Comparison of ENCODE assay signal across 7 mouse cellular contexts in genomic region chr7:16930850-16931249, GRCm38 (mm10). TPM values are rescaled to one million over a fixed set of nuclear protein-coding genes. Genes with fewer than 3 reads are reported as not detected.
DNase-seq lines count a peak whose midpoint lies in the region; ATAC-seq and TF ChIP-seq lines count a peak whose summit lies in the region.

No protein-coding gene starts in this region.

- no peaks in the 10 kb centered on the region for H3K36me3 ChIP-seq in thymus, adult 2 months (ENCODE audit: control insufficient read depth, insufficient read depth, low read length)
- H3K36me3 ChIP-seq in intestine, embryonic 15.5 days, result no peaks in the 10 kb centered on the region
- no peaks in the 10 kb centered on the region for H3K36me3 ChIP-seq in lung, embryonic 14.5 days (ENCODE audit: insufficient read depth)

- H3K27me3 ChIP-seq in thymus, adult 2 months (ENCODE audit: control insufficient read depth, insufficient read depth, low read length), result no peaks in the 10 kb centered on the region
- no peaks in the 10 kb centered on the region for H3K27me3 ChIP-seq in intestine, embryonic 15.5 days (replicated peaks)
- no peaks in the 10 kb centered on the region for H3K27me3 ChIP-seq in lung, embryonic 14.5 days (ENCODE audit: insufficient read depth, low read length)

- no peak overlapping the region for H3K4me2 ChIP-seq in intestine, embryonic 15.5 days (replicated peaks)
- no peak overlapping the region for H3K4me2 ChIP-seq in lung, embryonic 14.5 days

- ATAC-seq in erythroblast, adult 5-6 weeks (replicated peaks; ENCODE audit: low FRiP score, poor library complexity, severe bottlenecking), result peak; percentile 89
- peak; percentile 15; the same call in 1 of the 2 replicates for ATAC-seq in intestine, embryonic 15.5 days
- no peak for ATAC-seq in lung, embryonic 14.5 days (ENCODE audit: insufficient read depth)

- no peak overlapping the region for H3K4me3 ChIP-seq in thymus, adult 2 months (ENCODE audit: control insufficient read depth, insufficient read depth, low read length)
- no peak overlapping the region for H3K4me3 ChIP-seq in intestine, embryonic 15.5 days (replicated peaks)
- H3K4me3 ChIP-seq in lung, embryonic 14.5 days (ENCODE audit: low read depth, low read length), result no peak overlapping the region

- 8% methylated on average over 1 of the region's 1 CpGs for WGBS in thymus, adult 2 months
- 15% methylated on average over 1 of the region's 1 CpGs for WGBS in intestine, embryonic 15.5 days
- 2% methylated on average over 1 of the region's 1 CpGs for WGBS in lung, embryonic 14.5 days

- no peak for TF ChIP-seq CTCF in thymus, adult 2 months (IDR thresholded peaks at IDR 0.05; ENCODE audit: borderline replicate concordance, control insufficient read depth, extremely low read depth, insufficient read depth, low read length, poor library complexity)
- peak; percentile 78 for TF ChIP-seq CTCF in lung, embryonic 14.5 days (IDR thresholded peaks at IDR 0.05; ENCODE audit: low read depth)

- no peaks in the 10 kb centered on the region for H3K9me3 ChIP-seq in intestine, embryonic 15.5 days
- no peaks in the 10 kb centered on the region for H3K9me3 ChIP-seq in lung, embryonic 14.5 days (ENCODE audit: low read depth, low read length)

- no peak overlapping the region for H3K9ac ChIP-seq in intestine, embryonic 15.5 days
- H3K9ac ChIP-seq in lung, embryonic 14.5 days, result no peak overlapping the region

- H3K4me1 ChIP-seq in thymus, adult 2 months (replicated peaks; ENCODE audit: control insufficient read depth, insufficient read depth, low read length), result no peaks in the 10 kb centered on the region
- no peaks in the 10 kb centered on the region for H3K4me1 ChIP-seq in intestine, embryonic 15.5 days (replicated peaks)
- peaks cover 6% of the 10 kb centered on the region for H3K4me1 ChIP-seq in lung, embryonic 14.5 days (ENCODE audit: insufficient read depth)

- TF ChIP-seq POLR2A in thymus, adult 2 months (IDR thresholded peaks at IDR 0.05; ENCODE audit: control insufficient read depth, extremely low read depth, insufficient read depth, low read length, poor library complexity), result no peak

- DNase-seq in thymus, adult 2 months, result peak; percentile 70
- DNase-seq in thymus, adult 18-20 months, result no peak
- DNase-seq in adrenal gland, postnatal 36 days, result peak; percentile 66 to 71
- peak; percentile 88 for DNase-seq in lung, embryonic 14.5 days
- DNase-seq in right cerebral cortex, postnatal 14 days, result peak; percentile 73

- H3K27ac ChIP-seq in thymus, adult 2 months (ENCODE audit: control insufficient read depth, insufficient read depth, low read length), result no peak overlapping the region
- no peak overlapping the region for H3K27ac ChIP-seq in intestine, embryonic 15.5 days
- H3K27ac ChIP-seq in lung, embryonic 14.5 days (ENCODE audit: low read depth), result no peak overlapping the region

RNA-seq across cellular contexts. Expression of gene Calm3, which starts 6.9 kb away (rescaled TPM):
- polyA plus RNA-seq in thymus, adult 2 months (2012; rRNA removed), result 398 and 475 TPM in 2 replicates
- total RNA-seq in adrenal gland, postnatal 36 days (2021), result 100 to 1,000 TPM; 232 to 251 TPM
- 41.1 and 44.1 TPM in 2 replicates for total RNA-seq in erythroblast, adult 5-6 weeks (2015; ENCODE audit: low replicate concordance)
- 157 and 162 TPM in 2 replicates for total RNA-seq in erythroblast, adult 5-6 weeks (2017; ENCODE audit: low replicate concordance)
- polyA plus RNA-seq in intestine, embryonic 15.5 days (2015; fragmentation: Nextera tagmentation; extraction: Ambion mirVana), result 137 and 140 TPM in 2 replicates
- 139 and 155 TPM in 2 replicates for polyA plus RNA-seq in lung, embryonic 14.5 days (2014; fragmentation: Nextera tagmentation; extraction: Ambion mirVana)

RNA-seq across cellular contexts. Expression of gene Pnmal2, which starts 13.6 kb away (rescaled TPM):
- 2.2 and 3.0 TPM in 2 replicates for polyA plus RNA-seq in thymus, adult 2 months (2012; rRNA removed)
- total RNA-seq in adrenal gland, postnatal 36 days (2021), result 10 to 100 TPM; 21.9 to 32.4 TPM
- not detected in 2 replicates for total RNA-seq in erythroblast, adult 5-6 weeks (2015; ENCODE audit: low replicate concordance)
- not detected in 2 replicates for total RNA-seq in erythroblast, adult 5-6 weeks (2017; ENCODE audit: low replicate concordance)
- 8.1 and 8.3 TPM in 2 replicates for polyA plus RNA-seq in intestine, embryonic 15.5 days (2015; fragmentation: Nextera tagmentation; extraction: Ambion mirVana)
- 3.1 and 3.3 TPM in 2 replicates for polyA plus RNA-seq in lung, embryonic 14.5 days (2014; fragmentation: Nextera tagmentation; extraction: Ambion mirVana)

RNA-seq across cellular contexts. Expression of gene Ptgir, which starts 24.6 kb away (rescaled TPM):
- 11.3 and 11.4 TPM in 2 replicates for polyA plus RNA-seq in thymus, adult 2 months (2012; rRNA removed)
- 1 to 10 TPM; 1.2 to 2.0 TPM for total RNA-seq in adrenal gland, postnatal 36 days (2021)
- total RNA-seq in erythroblast, adult 5-6 weeks (2015; ENCODE audit: low replicate concordance), result 1.3 and 6.7 TPM in 2 replicates
- total RNA-seq in erythroblast, adult 5-6 weeks (2017; ENCODE audit: low replicate concordance), result 1.5 and 1.8 TPM in 2 replicates
- polyA plus RNA-seq in intestine, embryonic 15.5 days (2015; fragmentation: Nextera tagmentation; extraction: Ambion mirVana), result 2.8 and 3.0 TPM in 2 replicates
- polyA plus RNA-seq in lung, embryonic 14.5 days (2014; fragmentation: Nextera tagmentation; extraction: Ambion mirVana), result 1.3 and 1.6 TPM in 2 replicates

RNA-seq across cellular contexts. Expression of gene Pnmal1, which starts 28.6 kb away (rescaled TPM):
- not detected in 2 replicates for polyA plus RNA-seq in thymus, adult 2 months (2012; rRNA removed)
- 1 to 10 TPM; 3.9 to 4.4 TPM for total RNA-seq in adrenal gland, postnatal 36 days (2021)
- not detected in 2 replicates for total RNA-seq in erythroblast, adult 5-6 weeks (2015; ENCODE audit: low replicate concordance)
- total RNA-seq in erythroblast, adult 5-6 weeks (2017; ENCODE audit: low replicate concordance), result not detected in 2 replicates
- polyA plus RNA-seq in intestine, embryonic 15.5 days (2015; fragmentation: Nextera tagmentation; extraction: Ambion mirVana), result 3.0 and 3.1 TPM in 2 replicates
- 0.11 and 0.20 TPM in 2 replicates for polyA plus RNA-seq in lung, embryonic 14.5 days (2014; fragmentation: Nextera tagmentation; extraction: Ambion mirVana)

RNA-seq across cellular contexts. Expression of gene Gng8, which starts 39.3 kb away (rescaled TPM):
- polyA plus RNA-seq in thymus, adult 2 months (2012; rRNA removed), result 0.62 and 1.7 TPM in 2 replicates
- total RNA-seq in adrenal gland, postnatal 36 days (2021), result under 1 TPM in 1 of 2 experiments, not detected in 1; 0.89 TPM
- not detected in 2 replicates for total RNA-seq in erythroblast, adult 5-6 weeks (2015; ENCODE audit: low replicate concordance)
- total RNA-seq in erythroblast, adult 5-6 weeks (2017; ENCODE audit: low replicate concordance), result not detected in 2 replicates
- polyA plus RNA-seq in intestine, embryonic 15.5 days (2015; fragmentation: Nextera tagmentation; extraction: Ambion mirVana), result 7.4 and 8.3 TPM in 2 replicates
- polyA plus RNA-seq in lung, embryonic 14.5 days (2014; fragmentation: Nextera tagmentation; extraction: Ambion mirVana), result 10.8 and 11.1 TPM in 2 replicates

Comparison
In these comparisons a context has a peak if more than half of its experiments do, and no peak if none do; other contexts are left out.
1. DNase-seq: peak in thymus, adult 2 months (single experiment), adrenal gland, postnatal 36 days (2 of 2), lung, embryonic 14.5 days (single experiment) and right cerebral cortex, postnatal 14 days (single experiment); none in thymus, adult 18-20 months (0 of 2).